Mouse (Mus musculus) embryonic facial prominence, embryonic 10.5 days (tissue): ENCODE measurements around the gene Igsf8. TPM values are rescaled to one million over a fixed set of nuclear protein-coding genes. Genes with fewer than 3 reads are reported as not detected.

ENCODE experiments used
- DNase-seq: peaks from one replicate; pipeline ENCODE4 v3.0.0-alpha.2; 2017; ENCODE audit warnings: low spot score
- H3K27ac ChIP-seq: fragments of 300-500 bp; sonication (generic); replicated peaks from 2 replicates; pipeline ENCODE4 v1.5.1; 2016; ENCODE audit warnings: mild to moderate bottlenecking
- H3K27me3 ChIP-seq: fragments of 300-500 bp; sonication (generic); replicated peaks from 2 replicates; pipeline ENCODE4 v1.6.1; 2016; ENCODE audit warnings: low read depth, mild to moderate bottlenecking; ENCODE audit not compliant: poor library complexity, severe bottlenecking
- H3K36me3 ChIP-seq: fragments of 300-500 bp; sonication (generic); replicated peaks from 2 replicates; pipeline ENCODE4 v1.6.1; 2016; ENCODE audit warnings: mild to moderate bottlenecking, moderate library complexity
- H3K4me1 ChIP-seq: fragments of 300-500 bp; sonication (generic); 2 replicates; pipeline ENCODE4 v1.6.1; 2016
- H3K4me3 ChIP-seq: fragments of 300-500 bp; sonication (generic); 2 replicates; pipeline ENCODE4 v1.5.1; 2016; ENCODE audit warnings: mild to moderate bottlenecking, moderate library complexity
- H3K9me3 ChIP-seq: fragments of 300-500 bp; sonication (generic); 2 replicates; pipeline ENCODE4 v1.6.1; 2016; ENCODE audit warnings: mild to moderate bottlenecking
- WGBS: fragments of 180-500 bp; shearing (Covaris S2); methylation state at CpG from one replicate; pipeline ENCODE4 v1.1.7; 2016; 5-methylcytosine and 5-hydroxymethylcytosine counted together
- polyA plus RNA-seq: library from polyadenylated mRNA; unstranded; fragments of >200 nt; fragmentation: Nextera tagmentation; extraction: Ambion mirVana; gene quantifications from 2 replicates; pipeline ENCODE4 v1.2.1, GENCODE M21; 2016

The Igsf8 gene
- polyA plus RNA-seq: 33.7 and 39.5 TPM in 2 replicates

DNA sequence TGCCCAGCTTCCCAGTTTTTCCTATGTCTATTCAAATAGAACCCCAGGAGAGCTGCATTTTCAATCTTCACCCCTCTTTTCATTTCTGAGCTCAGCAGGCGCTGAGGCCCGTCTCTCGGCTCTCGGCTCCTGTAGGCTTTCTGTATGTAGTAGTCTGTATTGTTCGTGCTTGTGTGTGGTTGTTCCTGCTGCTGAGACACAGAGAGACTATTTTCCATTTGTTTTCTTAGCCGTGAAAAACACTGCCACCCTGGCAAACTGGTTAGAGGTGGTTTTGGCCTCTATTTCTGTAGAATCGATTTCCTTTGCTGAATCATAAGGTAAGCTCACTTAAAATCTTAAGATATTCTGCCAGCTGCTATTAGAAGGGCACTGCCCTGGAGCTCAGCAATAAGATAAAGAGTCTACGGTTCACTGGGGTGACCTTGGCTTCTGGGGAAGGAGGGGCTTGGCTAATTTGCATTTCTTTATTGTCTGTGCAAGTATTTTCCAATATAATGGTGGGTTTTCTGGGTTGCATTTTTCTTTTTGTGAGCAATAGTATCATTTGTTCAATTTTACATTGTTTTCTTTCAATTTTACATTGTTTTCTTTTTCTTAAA lies at the start of gene Igsf8:
TSS of gene Igsf8 (plus strand) at position 165 of the 602 bp plus-strand sequence.
- no peaks in the 10 kb centered on the region for H3K27me3 ChIP-seq
- 47% methylated on average over 8 of the region's 8 CpGs for WGBS
- H3K4me1 ChIP-seq: no peaks in the 10 kb centered on the region
- no peaks in the 10 kb centered on the region for H3K36me3 ChIP-seq
- H3K9me3 ChIP-seq: no peaks in the 10 kb centered on the region
- H3K27ac ChIP-seq: peak within 1 kb of the TSS; percentile 24; the same call in 1 of the 2 replicates
- no peak within 1 kb of the TSS for H3K4me3 ChIP-seq
- no peak for DNase-seq

DNA sequence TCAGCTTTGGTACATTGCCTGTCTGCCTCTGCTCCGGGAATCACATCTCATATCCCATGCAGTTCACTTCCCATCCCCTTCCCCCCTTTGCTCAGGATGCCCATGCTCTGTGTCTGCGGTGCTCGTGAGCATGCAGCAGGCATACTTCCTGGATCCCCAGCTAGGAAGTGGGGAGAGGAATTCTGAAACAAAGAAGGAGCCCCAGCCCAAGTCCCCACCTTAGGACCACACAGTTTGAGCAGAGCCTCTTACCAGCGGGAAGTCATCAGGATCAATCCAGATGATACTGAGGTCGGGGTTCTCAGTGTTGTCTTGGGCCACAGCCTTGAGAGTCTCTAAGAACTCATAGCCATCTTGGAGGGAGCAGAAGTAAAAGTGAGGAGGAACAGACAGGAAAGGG lies 48.7 kb upstream of the Igsf8 start:
- 49% methylated on average over 5 of the region's 5 CpGs for WGBS
- Histone ChIP-seq H3K9me3 (no peaks in the 10 kb centered on the region), H3K4me3 (no peak overlapping the region), H3K4me1 (peaks cover 28% of the 10 kb centered on the region), H3K27ac (peak overlapping the region; percentile 40), H3K36me3 (no peaks in the 10 kb centered on the region; the same call in 1 of the 2 replicates), H3K27me3 (no peaks in the 10 kb centered on the region)
- DNase-seq: no peak

DNA sequence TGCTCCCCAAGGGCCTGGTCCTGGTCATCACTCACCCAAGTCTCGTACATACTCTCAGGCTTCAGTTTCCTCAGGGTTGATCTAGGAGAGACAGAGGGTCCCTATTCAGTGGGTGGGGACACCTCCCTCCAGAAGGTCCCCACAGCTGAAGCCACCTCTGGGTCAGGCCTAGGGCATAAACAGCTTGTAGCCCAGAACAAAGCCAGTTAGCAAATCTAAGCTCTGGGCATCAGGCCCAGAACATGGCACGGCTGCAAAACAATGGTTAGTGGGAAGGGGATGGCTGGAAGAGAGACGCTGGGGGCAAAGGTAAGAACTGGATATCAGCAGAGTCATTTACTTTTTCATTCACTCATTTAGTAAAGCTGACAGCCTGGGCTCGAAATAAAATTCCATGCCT lies 47.7 kb upstream of the Igsf8 start:
- Histone ChIP-seq H3K36me3 (no peaks in the 10 kb centered on the region; the same call in 1 of the 2 replicates), H3K4me1 (peaks cover 38% of the 10 kb centered on the region), H3K27ac (peak overlapping the region; percentile 40; the same call in 1 of the 2 replicates), H3K4me3 (no peak overlapping the region), H3K9me3 (no peaks in the 10 kb centered on the region), H3K27me3 (no peaks in the 10 kb centered on the region)
- no peak for DNase-seq
- WGBS: 84% methylated on average over 4 of the region's 4 CpGs

DNA sequence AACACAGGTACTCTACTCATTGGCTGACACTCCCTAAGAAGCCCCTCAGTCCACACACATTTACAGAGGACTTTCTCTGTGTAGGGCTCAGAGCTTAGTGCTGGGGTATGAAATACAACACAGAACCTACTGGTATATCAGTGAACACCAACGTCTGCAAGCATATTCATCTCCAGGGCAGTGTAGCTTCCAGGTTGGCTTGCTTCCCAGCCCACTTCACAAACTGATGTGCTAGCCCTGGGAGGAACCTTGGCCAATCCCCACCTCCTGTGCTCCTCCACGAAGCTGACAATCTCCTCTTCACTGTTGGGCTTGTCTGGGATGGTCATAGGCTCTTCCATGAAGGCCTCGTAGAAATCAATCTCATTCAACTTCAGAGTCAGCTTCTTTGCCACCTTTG lies 46.7 kb upstream of the Igsf8 start:
- DNase-seq: no peak
- peaks cover 48% of the 10 kb centered on the region for H3K4me1 ChIP-seq
- H3K27me3 ChIP-seq: no peaks in the 10 kb centered on the region
- H3K27ac ChIP-seq: no peak overlapping the region
- H3K4me3 ChIP-seq: no peak overlapping the region
- no peaks in the 10 kb centered on the region; the same call in 1 of the 2 replicates for H3K36me3 ChIP-seq
- H3K9me3 ChIP-seq: no peaks in the 10 kb centered on the region
- WGBS: 75% methylated on average over 3 of the region's 3 CpGs

DNA sequence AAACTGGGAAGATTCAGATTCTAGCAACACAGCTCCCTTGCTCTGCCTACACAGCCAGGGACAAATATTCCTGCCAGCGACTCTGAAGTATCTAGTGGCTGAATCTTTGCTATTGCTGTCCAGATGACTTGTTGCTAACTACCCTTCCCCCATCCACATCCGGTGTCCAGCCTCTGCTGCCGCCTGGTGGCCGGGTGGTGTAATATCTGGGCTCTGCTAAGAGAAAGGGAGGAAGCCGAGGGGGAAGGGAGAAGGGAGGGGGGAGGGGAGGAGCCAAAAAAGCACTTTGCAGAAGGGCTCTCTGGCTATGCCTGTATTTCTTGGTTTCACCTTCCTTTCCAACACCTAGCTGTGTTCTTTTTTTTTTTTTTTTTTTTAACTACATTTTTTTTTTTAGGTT lies 44.3 kb upstream of the Igsf8 start:
- Histone ChIP-seq H3K27ac (peak overlapping the region; percentile 82), H3K27me3 (no peaks in the 10 kb centered on the region), H3K36me3 (no peaks in the 10 kb centered on the region), H3K9me3 (no peaks in the 10 kb centered on the region), H3K4me1 (peaks cover 69% of the 10 kb centered on the region), H3K4me3 (peak overlapping the region; percentile 43)
- 1% methylated on average over 5 of the region's 5 CpGs for WGBS
- DNase-seq: peak; percentile 96

DNA sequence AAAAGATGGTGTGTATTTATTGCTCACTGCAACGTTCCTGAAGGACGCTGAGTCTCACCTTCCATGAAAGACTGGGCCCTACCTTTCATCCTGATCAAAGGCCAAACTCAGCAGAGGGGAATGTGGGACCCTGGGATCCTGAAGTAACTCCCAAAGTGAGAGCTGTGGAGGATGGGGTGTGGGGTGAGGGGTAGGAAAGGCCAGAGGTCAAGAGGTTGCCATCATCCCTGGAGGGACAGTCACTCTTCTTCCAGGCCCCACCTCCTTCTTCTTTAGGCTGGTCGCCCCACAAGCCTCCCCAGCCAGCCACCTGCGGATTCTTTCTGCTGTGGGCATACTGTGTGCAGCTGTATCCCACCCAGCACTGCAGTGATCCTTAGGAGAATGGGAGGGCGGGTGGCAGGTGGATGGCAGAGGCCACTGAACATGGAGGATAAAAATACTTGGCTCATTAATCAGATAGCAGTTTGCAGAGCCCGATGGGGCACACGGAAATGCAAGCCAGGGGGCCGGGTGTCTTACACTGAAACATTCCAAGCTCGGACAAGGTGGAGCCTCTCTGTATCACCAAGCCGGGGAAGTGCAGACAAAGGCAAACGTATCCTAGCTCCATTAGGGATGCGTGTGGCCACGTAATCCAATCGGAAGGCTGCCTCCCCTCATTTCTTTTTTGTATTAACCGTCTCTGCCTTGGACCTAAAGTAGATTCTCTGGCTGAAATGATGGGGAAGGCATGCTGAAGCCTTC lies 43.1 kb upstream of the Igsf8 start:
- no peaks in the 10 kb centered on the region for H3K36me3 ChIP-seq
- H3K27me3 ChIP-seq: no peaks in the 10 kb centered on the region
- peak overlapping the region; percentile 89; the same call in 1 of the 2 replicates for H3K27ac ChIP-seq
- no peaks in the 10 kb centered on the region for H3K9me3 ChIP-seq
- H3K4me3 ChIP-seq: no peak overlapping the region
- 58% methylated on average over 15 of the region's 15 CpGs for WGBS
- peaks cover 66% of the 10 kb centered on the region for H3K4me1 ChIP-seq
- no peak for DNase-seq

DNA sequence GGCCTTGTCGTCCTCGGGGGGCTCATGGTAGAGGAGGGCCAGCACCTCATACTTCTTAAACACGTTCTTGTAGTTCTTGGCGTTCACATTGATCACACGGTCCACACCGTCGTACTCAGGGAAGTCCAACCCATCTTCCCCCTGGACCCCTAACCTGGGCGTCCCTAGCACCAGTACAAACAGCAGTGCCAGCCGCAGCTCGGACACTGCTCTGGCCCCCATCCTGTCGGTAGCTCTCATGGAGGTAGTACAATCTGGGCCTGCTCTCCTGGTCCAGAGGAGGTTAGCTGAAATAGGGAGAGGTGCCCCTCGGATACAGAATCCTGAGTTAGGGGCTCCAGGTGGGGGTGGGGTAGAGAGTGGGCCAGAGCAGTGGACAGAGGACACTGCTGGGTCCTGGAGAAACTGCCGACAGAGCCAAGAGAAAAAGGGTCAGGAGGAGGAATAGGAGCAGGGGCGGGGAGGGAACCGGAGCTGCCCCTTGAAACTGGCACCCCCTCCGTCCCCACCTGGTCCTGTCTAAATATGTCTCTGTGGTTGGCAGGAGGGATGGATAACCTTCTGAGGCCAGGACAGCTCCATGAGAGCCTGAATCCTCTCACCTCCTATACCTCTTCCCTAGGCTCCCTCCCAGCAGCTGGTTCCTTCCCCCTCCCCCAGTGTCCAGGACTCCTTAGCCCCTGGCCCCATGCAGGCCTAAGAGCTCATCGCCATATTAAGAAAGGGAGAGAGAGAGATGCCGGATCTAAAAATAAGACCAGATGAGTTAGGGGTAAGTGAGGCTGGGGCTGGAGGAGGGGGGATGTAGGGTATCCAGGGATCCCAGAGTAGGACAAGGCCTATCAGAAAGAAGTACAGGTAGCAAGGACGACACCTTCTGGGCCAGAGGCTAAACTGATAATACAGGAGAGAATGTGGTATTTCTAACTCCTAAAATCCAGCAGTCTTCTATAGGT lies 41.7 kb upstream of the Igsf8 start, which contains the start of gene Casq1:
TSS of gene Casq1 (minus strand) at position 418 of the 956 bp plus-strand sequence.
- Histone ChIP-seq H3K27ac (peak within 1 kb of the TSS; percentile 89), H3K27me3 (no peaks in the 10 kb centered on the region), H3K4me1 (peaks cover 61% of the 10 kb centered on the region), H3K4me3 (no peak within 1 kb of the TSS), H3K36me3 (no peaks in the 10 kb centered on the region), H3K9me3 (no peaks in the 10 kb centered on the region)
- 82% methylated on average over 19 of the region's 19 CpGs for WGBS
- no peak for DNase-seq

DNA sequence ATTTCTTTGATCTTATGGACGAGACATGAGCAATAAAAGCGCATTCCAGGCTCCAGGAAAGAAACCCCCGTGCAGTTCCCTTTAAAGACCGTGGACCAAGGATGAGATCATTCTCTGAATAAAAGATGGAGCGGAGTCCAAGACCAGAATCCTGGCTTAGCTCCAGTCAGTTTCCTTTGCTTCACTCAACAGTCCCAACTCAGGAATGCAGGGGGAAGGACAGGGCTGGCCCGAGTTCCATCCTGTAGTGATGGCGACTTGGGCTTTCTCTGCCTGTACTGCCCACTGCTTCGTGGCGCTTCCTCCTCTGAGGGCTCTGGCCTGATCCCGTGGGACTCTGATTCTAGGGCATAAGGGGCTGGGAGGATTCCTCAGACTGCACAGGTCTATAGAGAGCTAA lies 41.0 kb upstream of the Igsf8 start:
- Histone ChIP-seq H3K27me3 (no peaks in the 10 kb centered on the region), H3K36me3 (no peaks in the 10 kb centered on the region), H3K4me3 (no peak overlapping the region), H3K27ac (peak overlapping the region; percentile 89), H3K4me1 (peaks cover 61% of the 10 kb centered on the region), H3K9me3 (no peaks in the 10 kb centered on the region)
- no peak for DNase-seq
- 60% methylated on average over 10 of the region's 10 CpGs for WGBS

DNA sequence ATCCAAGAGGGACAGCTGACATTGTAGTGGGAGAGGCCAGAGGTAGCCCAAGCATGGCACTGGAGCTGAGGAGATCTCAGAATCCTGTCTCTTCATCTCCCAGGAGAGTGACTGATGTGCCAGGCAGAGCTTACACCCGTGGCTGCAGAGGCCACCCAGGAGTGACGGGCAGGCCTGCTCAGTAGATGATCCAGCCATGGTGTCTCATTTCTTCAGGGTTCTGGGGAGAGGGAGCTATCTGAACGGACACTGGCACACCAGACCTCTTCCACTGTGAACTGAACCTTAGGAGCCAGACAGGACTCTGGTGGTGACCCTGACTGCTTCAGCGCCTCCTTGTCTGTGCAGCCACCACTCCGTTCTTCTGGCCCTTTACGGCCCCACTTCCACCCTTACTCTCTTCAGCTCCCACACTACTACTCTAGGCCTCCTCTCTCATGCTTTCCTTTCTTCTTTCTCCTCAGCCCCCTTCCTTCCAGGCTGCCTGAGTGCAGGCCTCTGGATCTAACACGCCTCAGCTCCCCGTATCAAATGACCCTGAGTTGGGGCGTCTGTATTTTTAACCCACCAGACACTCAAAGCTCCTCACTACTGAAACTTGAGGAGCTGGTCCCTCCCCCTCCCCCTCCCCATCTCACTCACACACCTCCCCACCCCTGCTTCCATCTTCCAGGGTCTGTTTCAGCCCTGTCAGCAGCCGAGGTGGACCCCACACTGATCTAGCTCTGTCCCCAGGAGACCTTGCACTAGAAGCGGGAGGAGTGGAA lies 40.0 kb upstream of the Igsf8 start:
- peak; percentile 78 for DNase-seq
- no peaks in the 10 kb centered on the region for H3K27me3 ChIP-seq
- H3K36me3 ChIP-seq: no peaks in the 10 kb centered on the region
- H3K9me3 ChIP-seq: no peaks in the 10 kb centered on the region
- peaks cover 61% of the 10 kb centered on the region for H3K4me1 ChIP-seq
- peak overlapping the region; percentile 29 for H3K4me3 ChIP-seq
- WGBS: 33% methylated on average over 11 of the region's 11 CpGs
- peak overlapping the region; percentile 89 for H3K27ac ChIP-seq

DNA sequence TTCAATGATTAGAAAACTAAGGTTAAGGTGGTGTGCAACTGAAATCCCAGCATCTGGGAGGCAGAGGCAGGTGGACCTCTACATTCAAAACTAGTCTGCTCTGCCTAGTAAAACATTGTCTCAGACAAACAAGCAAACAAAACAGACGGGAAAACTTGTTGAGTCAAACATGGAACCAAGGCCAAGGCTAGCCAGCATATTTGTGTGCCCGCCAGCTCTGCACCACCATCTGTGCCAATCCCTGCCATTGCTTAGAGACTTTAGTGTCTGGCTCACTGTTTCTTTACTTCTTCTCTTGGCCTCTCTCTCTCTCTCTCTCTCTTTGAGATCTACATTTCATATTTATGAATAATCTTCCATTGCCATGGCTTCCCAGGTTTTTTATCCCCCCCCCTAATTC lies 33.2 kb upstream of the Igsf8 start:
- H3K4me1 ChIP-seq: 0 out of 2 replicates have a peak, but pooled peaks cover 4% of the 10 kb centered on the region
- no peak overlapping the region for H3K4me3 ChIP-seq
- no peak overlapping the region for H3K27ac ChIP-seq
- H3K27me3 ChIP-seq: no peaks in the 10 kb centered on the region
- 92% methylated on average over 2 of the region's 2 CpGs for WGBS
- no peaks in the 10 kb centered on the region for H3K9me3 ChIP-seq
- DNase-seq: no peak
- no peaks in the 10 kb centered on the region for H3K36me3 ChIP-seq

DNA sequence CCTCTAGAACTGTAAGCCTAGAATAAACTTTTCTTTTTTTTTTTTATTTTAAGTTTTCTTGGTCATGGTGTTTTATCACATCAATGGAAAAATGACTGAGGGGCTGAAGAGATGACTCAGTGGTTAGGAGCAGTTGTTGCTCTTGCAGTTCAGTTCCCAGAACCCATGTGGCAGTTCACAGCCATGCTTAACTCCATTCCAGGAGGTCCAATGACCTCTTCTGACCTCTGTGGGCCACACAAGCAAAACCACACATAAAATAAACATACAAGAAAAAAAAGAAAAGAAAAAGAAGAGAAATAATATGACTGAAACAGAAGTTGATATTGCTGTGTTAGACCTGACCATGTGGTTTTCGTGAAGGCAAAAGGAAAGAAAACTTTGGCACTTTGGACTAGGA lies 32.2 kb upstream of the Igsf8 start:
- Histone ChIP-seq H3K36me3 (no peaks in the 10 kb centered on the region), H3K4me3 (no peak overlapping the region), H3K27ac (no peak overlapping the region), H3K4me1 (0 out of 2 replicates have a peak, but pooled peaks cover 4% of the 10 kb centered on the region), H3K27me3 (no peaks in the 10 kb centered on the region), H3K9me3 (no peaks in the 10 kb centered on the region)
- WGBS: 90% methylated on average over 1 of the region's 1 CpGs
- DNase-seq: no peak
